Comparison of ENCODE assay signal across 31 mouse cellular contexts in genomic region chr1:174888684-174889405, GRCm38 (mm10). TPM values are rescaled to one million over a fixed set of nuclear protein-coding genes. Genes with fewer than 3 reads are reported as not detected.
DNase-seq lines count a peak whose midpoint lies in the region; ATAC-seq and TF ChIP-seq lines count a peak whose summit lies in the region.
"Had no signal": no experiment of that assay in that cellular context is flagged by ENCODE, and none has a peak within 500 bp of the region (broad histone marks: within the 10 kb centered on the region; RNA-seq: fewer than 3 reads in every experiment).

No protein-coding gene starts in this region.

- no peaks in the 10 kb centered on the region for H3K36me3 ChIP-seq in lung, postnatal 0 days (ENCODE audit: insufficient read depth, low read length)
- H3K36me3 ChIP-seq: embryonic facial prominence, embryonic 12.5 days; heart, embryonic 10.5 days; hindbrain, embryonic 13.5 days; limb, embryonic 12.5 days; liver, embryonic 12.5 days; midbrain, embryonic 12.5 days; neural tube, embryonic 13.5 days had no signal

- no peaks in the 10 kb centered on the region for H3K4me1 ChIP-seq in lung, postnatal 0 days (ENCODE audit: insufficient read depth, low read depth, low read length)
- H3K4me1 ChIP-seq: embryonic facial prominence, embryonic 12.5 days; heart, embryonic 10.5 days; hindbrain, embryonic 13.5 days; limb, embryonic 12.5 days; liver, embryonic 12.5 days; megakaryocyte, embryonic 14.5 days; midbrain, embryonic 12.5 days; neural tube, embryonic 13.5 days had no signal

- H3K27ac ChIP-seq in lung, postnatal 0 days (ENCODE audit: low read length), result no peak overlapping the region
- H3K27ac ChIP-seq: embryonic facial prominence, embryonic 12.5 days; heart, embryonic 10.5 days; hindbrain, embryonic 13.5 days; limb, embryonic 12.5 days; liver, embryonic 12.5 days; midbrain, embryonic 12.5 days; neural tube, embryonic 13.5 days had no signal

- TF ChIP-seq CTCF in lung, postnatal 0 days (IDR thresholded peaks at IDR 0.05), result no peak

- no peak for TF ChIP-seq EP300 in lung, postnatal 0 days (IDR thresholded peaks at IDR 0.05)

- DNase-seq in gastrocnemius, adult 18-20 months (ENCODE audit: low spot score), result peak; percentile 73
- no peak for DNase-seq in gastrocnemius, postnatal 4 days (ENCODE audit: low spot score in 2 of 2)
- DNase-seq in NIH3T3 (ENCODE audit: low read depth), result peak; percentile 88
- DNase-seq in gastrocnemius, adult 8-10 months (ENCODE audit: low spot score in 2 of 2), result peak; percentile 15 to 21
- DNase-seq in skeletal muscle tissue, adult 2 months (ENCODE audit: low read depth, low spot score), result peak; percentile 73
- no peak for DNase-seq in spleen, adult 12 weeks (ENCODE audit: low spot score)
- no peak for DNase-seq in lung, postnatal 0 days (ENCODE audit: low spot score)
- DNase-seq: adrenal gland, adult 2 months; cerebellum, adult 2 months; cerebellum, postnatal 25 days; heart, adult 11 months; heart, postnatal 4 days; kidney, adult 9 months; kidney, postnatal 10 days; layer of hippocampus, adult 9-11 months; liver, postnatal 0 days; lung, postnatal 4 days; thymus, adult 18-20 months; thymus, postnatal 25 days had no signal

- no peaks in the 10 kb centered on the region for H3K27me3 ChIP-seq in lung, postnatal 0 days (replicated peaks; ENCODE audit: insufficient read depth, low read length)
- H3K27me3 ChIP-seq: embryonic facial prominence, embryonic 12.5 days; hindbrain, embryonic 13.5 days; limb, embryonic 12.5 days; liver, embryonic 12.5 days; megakaryocyte, embryonic 14.5 days; midbrain, embryonic 12.5 days; neural tube, embryonic 13.5 days had no signal

- H3K9me3 ChIP-seq in lung, postnatal 0 days (ENCODE audit: low read length), result no peaks in the 10 kb centered on the region
- H3K9me3 ChIP-seq: embryonic facial prominence, embryonic 12.5 days; heart, embryonic 10.5 days; hindbrain, embryonic 13.5 days; limb, embryonic 12.5 days; liver, embryonic 12.5 days; midbrain, embryonic 12.5 days; neural tube, embryonic 13.5 days had no signal

- no peak for ATAC-seq in lung, postnatal 0 days
- ATAC-seq: CD4-positive, CD25-positive, alpha-beta regulatory T cell, adult 4 months; forebrain, embryonic 16.5 days; intestine, embryonic 16.5 days; liver, embryonic 12.5 days; liver, postnatal 0 days had no signal

- WGBS in lung, postnatal 0 days, result 68% methylated on average over 14 of the region's 14 CpGs

- no peak overlapping the region for H3K4me2 ChIP-seq in lung, postnatal 0 days (replicated peaks; ENCODE audit: low read depth, low read length)
- H3K4me2 ChIP-seq: embryonic facial prominence, embryonic 12.5 days; hindbrain, embryonic 13.5 days; limb, embryonic 12.5 days; liver, embryonic 12.5 days; midbrain, embryonic 12.5 days; neural tube, embryonic 13.5 days had no signal

- H3K4me3 ChIP-seq in lung, postnatal 0 days (ENCODE audit: low read depth, low read length), result no peak overlapping the region
- H3K4me3 ChIP-seq: embryonic facial prominence, embryonic 12.5 days; erythroblast, embryonic 14.5 days; heart, embryonic 10.5 days; hindbrain, embryonic 13.5 days; limb, embryonic 12.5 days; liver, embryonic 12.5 days; megakaryocyte, embryonic 14.5 days; midbrain, embryonic 12.5 days; neural tube, embryonic 13.5 days had no signal

- no peak overlapping the region for H3K9ac ChIP-seq in lung, postnatal 0 days (replicated peaks; ENCODE audit: low read depth)
- H3K9ac ChIP-seq: embryonic facial prominence, embryonic 12.5 days; hindbrain, embryonic 13.5 days; limb, embryonic 12.5 days; liver, embryonic 12.5 days; liver, postnatal 0 days; midbrain, embryonic 12.5 days; neural tube, embryonic 13.5 days had no signal

RNA-seq across cellular contexts. Expression of gene Grem2, which starts 32.8 kb away (rescaled TPM):
- 1 to 10 TPM; 5.9 to 6.0 TPM for total RNA-seq in gastrocnemius, adult 18-20 months (2021)
- 10 to 100 TPM; 17.7 to 18.8 TPM for total RNA-seq in gastrocnemius, postnatal 4 days (2021)
- total RNA-seq in gastrocnemius, adult 8-10 months (2022), result 10 to 100 TPM in 2 of 4 experiments, 1 to 10 TPM in 2; 5.2 to 17.3 (median 9.4) TPM
- polyA plus RNA-seq in lung, postnatal 0 days (2015; fragmentation: Nextera tagmentation; extraction: Ambion mirVana), result 2.7 and 3.0 TPM in 2 replicates
- polyA plus RNA-seq: CD4-positive, CD25-positive, alpha-beta regulatory T cell, adult 4 months; erythroblast, embryonic 14.5 days had no signal

Comparison
In these comparisons a context has a peak if more than half of its experiments do, and no peak if none do; other contexts are left out.
1. DNase-seq: peak in gastrocnemius, adult 18-20 months (single experiment), NIH3T3 (single experiment), gastrocnemius, adult 8-10 months (2 of 2) and skeletal muscle tissue, adult 2 months (single experiment); none in gastrocnemius, postnatal 4 days (0 of 2), spleen, adult 12 weeks (single experiment) and lung, postnatal 0 days (single experiment).